Mouse (Mus musculus) heart, adult 2 months (tissue): Measurements from ENCODE around the gene Mybphl. TPM values are rescaled to one million over a fixed set of nuclear protein-coding genes. Genes with fewer than 3 reads are reported as not detected.

Experiments used
- DNase-seq, 2 experiments: peaks; one replicate each; pipeline ENCODE4 v3.0.0; 2021
- H3K27ac ChIP-seq: fragments of 200-600 bp; 2 replicates; pipeline ENCODE4 v1.8.1; 2022
- H3K27me3 ChIP-seq: fragments of 200-500 bp; 2 replicates; pipeline ENCODE4 v1.6.1; 2012; ENCODE audit warnings: mild to moderate bottlenecking, low read length, inconsistent platforms, mixed read lengths; ENCODE audit not compliant: control insufficient read depth, insufficient read depth
- H3K36me3 ChIP-seq: fragments of 200-500 bp; 2 replicates; pipeline ENCODE4 v1.6.1; 2012; ENCODE audit warnings: low read length, inconsistent platforms; ENCODE audit not compliant: control insufficient read depth, insufficient read depth
- H3K4me1 ChIP-seq: fragments of 200-500 bp; 2 replicates; pipeline ENCODE4 v1.6.1; 2011; ENCODE audit warnings: low read length; ENCODE audit not compliant: control insufficient read depth, insufficient read depth
- H3K4me3 ChIP-seq: fragments of 200-600 bp; 2 replicates; pipeline ENCODE4 v1.8.1; 2022
- H3K79me2 ChIP-seq: fragments of 200-500 bp; replicated peaks from 2 replicates; pipeline ENCODE4 v1.6.1; 2012; ENCODE audit warnings: mild to moderate bottlenecking, inconsistent platforms, low read length, moderate library complexity, mixed read lengths; ENCODE audit not compliant: control insufficient read depth, insufficient read depth
- H3K9ac ChIP-seq: fragments of 200-500 bp; 2 replicates; pipeline ENCODE4 v1.6.1; 2012; ENCODE audit warnings: low read depth, mild to moderate bottlenecking, control low read depth, inconsistent platforms, low read length, mixed read lengths
- CTCF ChIP-seq: fragments of 200-600 bp; IDR thresholded peaks from 2 replicates; pipeline ENCODE4 v1.8.1; 2022; ENCODE audit warnings: antibody characterized with exemption, mild to moderate bottlenecking, moderate library complexity
- EP300 ChIP-seq: fragments of 200-500 bp; IDR thresholded peaks from 2 replicates; pipeline ENCODE4 v1.6.1; 2011; ENCODE audit warnings: low read depth, low read length, control low read depth; ENCODE audit not compliant: insufficient read depth
- POLR2A ChIP-seq: fragments of 200-500 bp; IDR thresholded peaks from 2 replicates; pipeline ENCODE4 v1.6.1; 2011; ENCODE audit warnings: mild to moderate bottlenecking, low read depth, low read length, control low read depth; ENCODE audit not compliant: insufficient read depth
- WGBS: fragments of 180-500 bp; shearing (Covaris S2); methylation state at CpG from one replicate; pipeline ENCODE4 v1.1.7; 2018; 5-methylcytosine and 5-hydroxymethylcytosine counted together
- intact Hi-C: fragments of 180-260 bp; cut with DNase I; formaldehyde crosslinking; loops from one replicate; pipeline ENCODE4 v1.15.1; 2025
- polyA plus RNA-seq: library from polyadenylated mRNA; depleted of rRNA; stranded (reverse); fragments of >200 nt; gene quantifications from 2 replicates; pipeline ENCODE4 v1.2.3, GENCODE M21; 2012
- total RNA-seq, 2 experiments: library from RNA; stranded (reverse); gene quantifications; 2 replicates each; pipeline ENCODE4 v1.2.3; 2021

Mybphl gene
- total and polyA plus RNA-seq, 3 experiments = 35.8 to 304 (median 51.2) TPM

DNA sequence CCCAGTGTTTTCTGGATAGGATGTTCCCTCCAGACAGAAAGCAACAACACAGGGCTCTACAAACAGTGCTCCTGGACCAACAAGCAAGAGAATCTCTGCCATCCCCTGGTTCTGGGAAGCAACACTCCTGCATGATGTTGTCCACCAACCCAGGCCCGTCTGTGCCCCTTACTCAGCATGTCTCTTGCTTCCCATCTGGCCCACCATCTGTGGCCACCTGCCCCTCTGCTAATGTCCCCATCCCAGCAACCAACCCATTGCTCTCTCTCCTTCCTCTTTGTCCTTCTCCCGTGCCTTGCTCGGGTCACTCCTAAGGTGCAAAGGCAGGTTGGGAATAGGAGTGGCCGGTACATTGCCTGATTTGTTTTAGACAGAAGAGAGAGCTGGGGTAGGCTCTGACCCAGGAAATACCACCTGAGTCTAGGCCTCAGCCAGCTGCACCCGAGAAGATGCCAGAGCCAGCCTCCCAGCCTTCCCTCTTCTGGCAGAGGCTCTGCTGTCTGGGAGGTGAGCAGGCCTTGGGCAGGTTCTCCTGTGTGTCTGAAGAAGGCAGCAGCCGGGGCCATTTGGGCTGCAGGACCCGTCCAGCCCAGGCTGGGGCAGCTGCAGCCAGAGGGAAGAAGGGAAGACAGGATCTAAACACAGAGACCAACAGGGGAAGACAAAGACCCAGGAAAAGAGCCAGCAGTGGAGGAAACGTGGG, 45.1 kb downstream of the Mybphl start:
- intact Hi-C loops = loop anchor here (10.0 kb wide), 1 partner anchor 245 kb away; the partner anchor contains the start of gene Clcc1
- 72% methylated on average over 8 of the region's 8 CpGs for WGBS
- no peak for DNase-seq
- Histone ChIP-seq H3K27me3 (no peaks in the 10 kb centered on the region), H3K4me1 (no peaks in the 10 kb centered on the region), H3K79me2 (no peaks in the 10 kb centered on the region), H3K9ac (no peak overlapping the region), H3K36me3 (no peaks in the 10 kb centered on the region), H3K4me3 (no peak overlapping the region), H3K27ac (no peak overlapping the region)
- no peak for TF ChIP-seq CTCF
- no peak for TF ChIP-seq EP300
- no peak for TF ChIP-seq POLR2A

GRCm38 (mm10) chr3:108410359-108410714, 45.6 kb downstream of the Mybphl start:
- no peaks in the 10 kb centered on the region for H3K79me2 ChIP-seq
- intact Hi-C loops = loop anchor here (10.0 kb wide), 1 partner anchor 244 kb away; the partner anchor contains the start of gene Clcc1
- no peak overlapping the region for H3K27ac ChIP-seq
- H3K27me3 ChIP-seq = no peaks in the 10 kb centered on the region
- H3K9ac ChIP-seq = no peak overlapping the region
- no peak for DNase-seq
- H3K4me3 ChIP-seq = no peak overlapping the region
- no peaks in the 10 kb centered on the region for H3K36me3 ChIP-seq
- WGBS = 52% methylated on average over 5 of the region's 5 CpGs
- no peaks in the 10 kb centered on the region for H3K4me1 ChIP-seq
- TF ChIP-seq CTCF (no peak), EP300 (no peak), POLR2A (no peak)

DNA sequence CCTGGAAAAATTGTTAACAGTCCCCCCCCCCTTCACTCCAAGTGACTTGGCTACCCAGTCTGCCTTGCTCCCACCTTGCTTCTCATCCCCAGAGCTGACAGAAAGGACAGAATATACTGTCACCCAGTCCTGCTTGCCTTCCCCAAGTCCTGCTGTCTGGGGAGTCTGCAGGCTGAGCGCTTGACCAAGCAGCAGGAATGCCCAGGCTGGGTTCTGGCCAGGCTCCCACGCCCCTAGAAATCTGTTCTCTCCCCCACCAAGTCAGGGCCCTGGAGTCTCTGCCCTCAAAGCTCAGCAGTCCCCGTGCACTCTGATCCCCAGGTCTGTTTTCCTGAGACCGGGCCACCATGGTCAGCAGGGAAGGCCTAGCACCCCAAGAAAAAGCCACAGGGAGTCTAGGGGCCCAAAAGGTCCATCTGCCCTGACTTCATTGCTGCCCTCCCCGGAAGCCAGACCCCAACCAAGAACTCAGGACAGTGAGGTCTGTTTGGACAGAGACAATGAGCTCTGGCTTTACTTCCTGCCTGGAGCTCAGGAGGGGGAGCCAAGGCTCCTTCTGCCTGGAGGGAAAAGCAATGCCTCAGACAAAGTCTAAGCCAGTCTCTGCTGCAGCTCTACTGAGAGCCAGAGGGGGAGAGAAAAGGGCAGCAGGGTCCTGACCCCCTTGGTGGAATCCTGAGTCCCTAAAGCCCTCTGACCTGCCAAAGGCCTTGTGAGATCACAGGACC, 46.5 kb downstream of the Mybphl start:
- intact Hi-C loops = loop anchor here (10.0 kb wide), 1 partner anchor 244 kb away; the partner anchor contains the start of gene Clcc1
- no peaks in the 10 kb centered on the region for H3K36me3 ChIP-seq
- H3K4me1 ChIP-seq = no peaks in the 10 kb centered on the region
- H3K27me3 ChIP-seq = no peaks in the 10 kb centered on the region
- TF ChIP-seq EP300 (no peak), POLR2A (no peak), CTCF (no peak)
- H3K9ac ChIP-seq = no peak overlapping the region
- no peak overlapping the region for H3K27ac ChIP-seq
- no peak overlapping the region for H3K4me3 ChIP-seq
- H3K79me2 ChIP-seq = no peaks in the 10 kb centered on the region
- DNase-seq = no peak
- WGBS = 64% methylated on average over 5 of the region's 5 CpGs

- intact Hi-C loops = loop anchor here (10.0 kb wide), 1 partner anchor 243 kb away; the partner anchor contains the start of gene Clcc1
- TF ChIP-seq POLR2A (no peak), CTCF (no peak), EP300 (no peak)
- Histone ChIP-seq H3K27me3 (no peaks in the 10 kb centered on the region), H3K4me3 (no peak overlapping the region), H3K9ac (no peak overlapping the region), H3K79me2 (no peaks in the 10 kb centered on the region), H3K4me1 (no peaks in the 10 kb centered on the region), H3K27ac (no peak overlapping the region), H3K36me3 (no peaks in the 10 kb centered on the region)
- DNase-seq = peak in 1 of 2 experiments; percentile 44
- WGBS = 39% methylated on average over 8 of the region's 8 CpGs
Observed at GRCm38 (mm10) chr3:108411754-108412121, 47.0 kb downstream of the Mybphl start.

GRCm38 (mm10) chr3:108413634-108414360, 49.1 kb downstream of the Mybphl start:
- Histone ChIP-seq H3K36me3 (no peaks in the 10 kb centered on the region), H3K4me3 (no peak overlapping the region), H3K27ac (no peak overlapping the region), H3K9ac (no peak overlapping the region), H3K27me3 (no peaks in the 10 kb centered on the region), H3K79me2 (no peaks in the 10 kb centered on the region), H3K4me1 (no peaks in the 10 kb centered on the region)
- intact Hi-C loops = loop anchor here (10.0 kb wide), 1 partner anchor 241 kb away; the partner anchor contains the start of gene Clcc1
- TF ChIP-seq EP300 (no peak), POLR2A (no peak), CTCF (no peak)
- DNase-seq = no peak
- WGBS = 97% methylated on average over 35 of the region's 35 CpGs
